Mouse (Mus musculus): ENCODE measurements around the gene Gpr39. TPM values are rescaled to one million over a fixed set of nuclear protein-coding genes. Genes with fewer than 3 reads are reported as not detected.

Gene Gpr39
- total and polyA plus RNA-seq, 2 experiments from 2014 or later, result 0.21 to 0.24 TPM

- Histone ChIP-seq H3K9me3 (ENCODE audit: low read length) (no peaks in the 10 kb centered on the region), H3K36me3 (ENCODE audit: insufficient read depth, low read length) (no peaks in the 10 kb centered on the region), H3K4me2 (ENCODE audit: low read depth, low read length) (no peak overlapping the region), H3K9ac (replicated peaks; ENCODE audit: low read length) (no peak overlapping the region), H3K4me1 (ENCODE audit: insufficient read depth, low read length) (no peaks in the 10 kb centered on the region), H3K27ac (no peak overlapping the region), H3K27me3 (ENCODE audit: insufficient read depth, low read length) (no peaks in the 10 kb centered on the region), H3K4me3 (ENCODE audit: low read length) (no peak overlapping the region)
- peak; percentile 41 for DNase-seq (ENCODE audit: low spot score)
- no peak for TF ChIP-seq CTCF (IDR thresholded peaks at IDR 0.05; ENCODE audit: low read depth)
- 66% methylated on average over 13 of the region's 13 CpGs for WGBS
- no peak for ATAC-seq
Observed at GRCm38 (mm10) chr1:125687701-125688420, 11.1 kb downstream of the Gpr39 start.

DNA sequence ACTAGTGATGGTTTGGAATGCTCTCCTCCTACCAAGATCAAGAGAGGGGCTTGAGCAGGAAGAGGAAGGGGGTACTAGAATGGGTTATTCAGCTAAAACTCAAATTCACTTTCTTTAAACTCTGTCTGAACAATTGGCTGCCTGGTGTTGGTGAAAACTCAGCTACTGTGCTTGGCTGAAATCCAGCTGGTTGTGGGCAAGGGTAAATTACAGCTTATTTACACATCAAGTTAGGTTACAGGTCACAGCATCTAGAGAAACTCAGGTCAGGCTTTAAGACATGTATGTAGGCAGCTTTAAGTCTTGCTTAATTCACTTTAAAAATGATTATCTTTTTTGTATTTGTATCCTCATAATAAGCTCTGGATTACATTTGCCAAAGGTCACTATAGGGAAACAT is 16.7 kb downstream of the Gpr39 start:
- Histone ChIP-seq H3K9ac (replicated peaks; ENCODE audit: low read length) (no peak overlapping the region), H3K27ac (no peak overlapping the region), H3K27me3 (ENCODE audit: insufficient read depth, low read length) (no peaks in the 10 kb centered on the region), H3K36me3 (ENCODE audit: insufficient read depth, low read length) (no peaks in the 10 kb centered on the region), H3K9me3 (ENCODE audit: low read length) (no peaks in the 10 kb centered on the region), H3K4me2 (ENCODE audit: low read depth, low read length) (no peak overlapping the region), H3K4me3 (ENCODE audit: low read length) (no peak overlapping the region), H3K4me1 (ENCODE audit: insufficient read depth, low read length) (no peaks in the 10 kb centered on the region)
- DNase-seq (ENCODE audit: low spot score) (no peak), ATAC-seq (no peak)
- TF ChIP-seq CTCF (IDR thresholded peaks at IDR 0.05; ENCODE audit: low read depth), result no peak

GRCm38 (mm10) chr1:125694338-125694737 is 17.5 kb downstream of the Gpr39 start:
- Histone ChIP-seq H3K27me3 (ENCODE audit: insufficient read depth, low read length) (no peaks in the 10 kb centered on the region), H3K4me3 (ENCODE audit: low read length) (no peak overlapping the region), H3K9me3 (ENCODE audit: low read length) (no peaks in the 10 kb centered on the region), H3K36me3 (ENCODE audit: insufficient read depth, low read length) (no peaks in the 10 kb centered on the region), H3K27ac (no peak overlapping the region), H3K4me1 (ENCODE audit: insufficient read depth, low read length) (no peaks in the 10 kb centered on the region), H3K4me2 (ENCODE audit: low read depth, low read length) (no peak overlapping the region), H3K9ac (replicated peaks; ENCODE audit: low read length) (no peak overlapping the region)
- WGBS, result 82% methylated on average over 5 of the region's 5 CpGs
- no peak for ATAC-seq
- TF ChIP-seq CTCF (IDR thresholded peaks at IDR 0.05; ENCODE audit: low read depth), result no peak
- no peak for DNase-seq (ENCODE audit: low spot score)

GRCm38 (mm10) chr1:125701101-125701590 is 24.4 kb downstream of the Gpr39 start:
- no peak overlapping the region for H3K4me3 ChIP-seq (ENCODE audit: low read length)
- WGBS, result 76% methylated on average over 4 of the region's 4 CpGs
- no peak overlapping the region for H3K4me2 ChIP-seq (ENCODE audit: low read depth, low read length)
- DNase-seq (ENCODE audit: low spot score), result no peak
- no peaks in the 10 kb centered on the region for H3K9me3 ChIP-seq (ENCODE audit: low read length)
- H3K27ac ChIP-seq, result no peak overlapping the region
- no peak overlapping the region for H3K9ac ChIP-seq (replicated peaks; ENCODE audit: low read length)
- peaks cover 5% of the 10 kb centered on the region; the same call in 1 of the 2 replicates for H3K4me1 ChIP-seq (ENCODE audit: insufficient read depth, low read length)
- ATAC-seq, result no peak
- H3K27me3 ChIP-seq (ENCODE audit: insufficient read depth, low read length), result no peaks in the 10 kb centered on the region
- H3K36me3 ChIP-seq (ENCODE audit: insufficient read depth, low read length), result no peaks in the 10 kb centered on the region
- no peak for TF ChIP-seq CTCF (IDR thresholded peaks at IDR 0.05; ENCODE audit: low read depth)

DNA sequence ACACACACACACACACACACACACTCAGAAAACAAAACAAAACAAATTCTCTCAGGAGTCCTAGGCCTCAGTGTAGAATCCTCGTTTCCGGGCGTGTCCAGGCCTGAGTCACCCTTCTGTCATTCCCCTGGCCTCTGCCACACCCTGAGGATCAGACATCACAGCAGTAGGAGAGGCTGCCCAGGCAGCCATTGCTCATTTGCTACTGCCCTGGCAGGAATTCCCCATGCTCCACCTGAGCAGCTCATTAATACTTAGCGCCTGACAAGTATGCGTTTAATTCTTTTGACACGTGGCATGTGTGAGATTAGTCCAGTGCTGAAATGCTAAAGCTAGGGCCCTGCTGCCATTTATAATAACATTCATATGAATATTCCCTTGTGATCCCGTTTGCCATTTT is 25.0 kb downstream of the Gpr39 start:
- DNase-seq (ENCODE audit: low spot score), result peak; percentile 59
- no peak overlapping the region for H3K4me2 ChIP-seq (ENCODE audit: low read depth, low read length)
- no peaks in the 10 kb centered on the region for H3K9me3 ChIP-seq (ENCODE audit: low read length)
- H3K36me3 ChIP-seq (ENCODE audit: insufficient read depth, low read length), result no peaks in the 10 kb centered on the region
- 62% methylated on average over 7 of the region's 7 CpGs for WGBS
- peaks cover 5% of the 10 kb centered on the region; the same call in 1 of the 2 replicates for H3K4me1 ChIP-seq (ENCODE audit: insufficient read depth, low read length)
- no peak overlapping the region for H3K9ac ChIP-seq (replicated peaks; ENCODE audit: low read length)
- ATAC-seq, result peak; percentile 45; the same call in 1 of the 2 replicates
- H3K27ac ChIP-seq, result no peak overlapping the region
- H3K27me3 ChIP-seq (ENCODE audit: insufficient read depth, low read length), result no peaks in the 10 kb centered on the region
- H3K4me3 ChIP-seq (ENCODE audit: low read length), result no peak overlapping the region
- no peak for TF ChIP-seq CTCF (IDR thresholded peaks at IDR 0.05; ENCODE audit: low read depth)

DNA sequence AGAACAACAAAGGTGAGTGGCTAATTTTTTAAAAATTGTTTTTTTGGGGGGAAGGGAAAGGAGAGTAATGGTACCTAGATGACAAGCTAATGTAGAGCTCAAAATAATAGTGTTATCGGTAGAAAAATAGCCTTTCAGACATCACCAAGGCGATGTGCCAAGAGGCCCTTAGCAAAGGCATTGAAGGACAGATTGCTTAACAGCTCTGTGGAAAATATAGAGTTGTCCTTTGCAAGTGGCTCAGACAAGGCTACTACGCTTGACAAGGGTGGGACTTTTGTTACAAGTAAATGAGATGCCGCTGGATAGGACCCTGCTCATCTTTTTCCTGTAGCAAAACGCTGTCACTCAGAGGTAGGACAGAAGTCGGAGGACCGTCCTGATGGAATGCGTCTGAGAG is 25.5 kb downstream of the Gpr39 start:
- Histone ChIP-seq H3K9me3 (ENCODE audit: low read length) (no peaks in the 10 kb centered on the region), H3K4me1 (ENCODE audit: insufficient read depth, low read length) (peaks cover 5% of the 10 kb centered on the region; the same call in 1 of the 2 replicates), H3K27me3 (ENCODE audit: insufficient read depth, low read length) (no peaks in the 10 kb centered on the region), H3K4me2 (ENCODE audit: low read depth, low read length) (no peak overlapping the region), H3K9ac (replicated peaks; ENCODE audit: low read length) (no peak overlapping the region), H3K4me3 (ENCODE audit: low read length) (no peak overlapping the region), H3K27ac (no peak overlapping the region), H3K36me3 (ENCODE audit: insufficient read depth, low read length) (no peaks in the 10 kb centered on the region)
- 69% methylated on average over 8 of the region's 8 CpGs for WGBS
- DNase-seq (ENCODE audit: low spot score) (no peak), ATAC-seq (no peak)
- no peak for TF ChIP-seq CTCF (IDR thresholded peaks at IDR 0.05; ENCODE audit: low read depth)

GRCm38 (mm10) chr1:125705412-125705811 is 28.6 kb downstream of the Gpr39 start:
- H3K27me3 ChIP-seq (ENCODE audit: insufficient read depth, low read length), result no peaks in the 10 kb centered on the region
- H3K4me2 ChIP-seq (ENCODE audit: low read depth, low read length), result no peak overlapping the region
- no peaks in the 10 kb centered on the region for H3K36me3 ChIP-seq (ENCODE audit: insufficient read depth, low read length)
- DNase-seq (ENCODE audit: low spot score) (no peak), ATAC-seq (no peak)
- no peak overlapping the region for H3K27ac ChIP-seq
- WGBS, result 84% methylated on average over 3 of the region's 3 CpGs
- H3K9ac ChIP-seq (replicated peaks; ENCODE audit: low read length), result no peak overlapping the region
- peaks cover 5% of the 10 kb centered on the region; the same call in 1 of the 2 replicates for H3K4me1 ChIP-seq (ENCODE audit: insufficient read depth, low read length)
- no peak for TF ChIP-seq CTCF (IDR thresholded peaks at IDR 0.05; ENCODE audit: low read depth)
- no peak overlapping the region for H3K4me3 ChIP-seq (ENCODE audit: low read length)
- 0 out of 2 replicates have a peak, but pooled peaks cover 5% of the 10 kb centered on the region for H3K9me3 ChIP-seq (ENCODE audit: low read length)
